Mouse (Mus musculus) heart, adult 2 months (tissue): ENCODE data around the gene Nup210l. TPM values are rescaled to one million over a fixed set of nuclear protein-coding genes. Genes with fewer than 3 reads are reported as not detected.

ENCODE experiments used
- DNase-seq, 2 experiments: peaks; one replicate each; pipeline ENCODE4 v3.0.0; 2021
- H3K27ac ChIP-seq: fragments of 200-600 bp; 2 replicates; pipeline ENCODE4 v1.8.1; 2022
- H3K27me3 ChIP-seq: fragments of 200-500 bp; 2 replicates; pipeline ENCODE4 v1.6.1; 2012; ENCODE audit warnings: mild to moderate bottlenecking, low read length, inconsistent platforms, mixed read lengths; ENCODE audit not compliant: control insufficient read depth, insufficient read depth
- H3K36me3 ChIP-seq: fragments of 200-500 bp; 2 replicates; pipeline ENCODE4 v1.6.1; 2012; ENCODE audit warnings: low read length, inconsistent platforms; ENCODE audit not compliant: control insufficient read depth, insufficient read depth
- H3K4me1 ChIP-seq: fragments of 200-500 bp; 2 replicates; pipeline ENCODE4 v1.6.1; 2011; ENCODE audit warnings: low read length; ENCODE audit not compliant: control insufficient read depth, insufficient read depth
- H3K4me3 ChIP-seq: fragments of 200-600 bp; 2 replicates; pipeline ENCODE4 v1.8.1; 2022
- H3K79me2 ChIP-seq: fragments of 200-500 bp; replicated peaks from 2 replicates; pipeline ENCODE4 v1.6.1; 2012; ENCODE audit warnings: mild to moderate bottlenecking, inconsistent platforms, low read length, moderate library complexity, mixed read lengths; ENCODE audit not compliant: control insufficient read depth, insufficient read depth
- H3K9ac ChIP-seq: fragments of 200-500 bp; 2 replicates; pipeline ENCODE4 v1.6.1; 2012; ENCODE audit warnings: low read depth, mild to moderate bottlenecking, control low read depth, inconsistent platforms, low read length, mixed read lengths
- CTCF ChIP-seq: fragments of 200-600 bp; IDR thresholded peaks from 2 replicates; pipeline ENCODE4 v1.8.1; 2022; ENCODE audit warnings: antibody characterized with exemption, mild to moderate bottlenecking, moderate library complexity
- EP300 ChIP-seq: fragments of 200-500 bp; IDR thresholded peaks from 2 replicates; pipeline ENCODE4 v1.6.1; 2011; ENCODE audit warnings: low read depth, low read length, control low read depth; ENCODE audit not compliant: insufficient read depth
- POLR2A ChIP-seq: fragments of 200-500 bp; IDR thresholded peaks from 2 replicates; pipeline ENCODE4 v1.6.1; 2011; ENCODE audit warnings: mild to moderate bottlenecking, low read depth, low read length, control low read depth; ENCODE audit not compliant: insufficient read depth
- WGBS: fragments of 180-500 bp; shearing (Covaris S2); methylation state at CpG from one replicate; pipeline ENCODE4 v1.1.7; 2018; 5-methylcytosine and 5-hydroxymethylcytosine counted together
- intact Hi-C: fragments of 180-260 bp; cut with DNase I; formaldehyde crosslinking; loops from one replicate; pipeline ENCODE4 v1.15.1; 2025
- polyA plus RNA-seq: library from polyadenylated mRNA; depleted of rRNA; stranded (reverse); fragments of >200 nt; gene quantifications from 2 replicates; pipeline ENCODE4 v1.2.3, GENCODE M21; 2012
- total RNA-seq, 2 experiments: library from RNA; stranded (reverse); gene quantifications; 2 replicates each; pipeline ENCODE4 v1.2.3; 2021

The Nup210l gene
- total and polyA plus RNA-seq, 3 experiments, result 0.11 to 0.14 (median 0.13) TPM

- peaks cover 8% of the 10 kb centered on the region for H3K4me1 ChIP-seq
- peaks cover 25% of the 10 kb centered on the region for H3K36me3 ChIP-seq
- no peaks in the 10 kb centered on the region for H3K27me3 ChIP-seq
- no peak for DNase-seq
- WGBS, result 39% methylated on average over 13 of the region's 13 CpGs
- H3K4me3 ChIP-seq, result peak overlapping the region; percentile 98
- H3K9ac ChIP-seq, result peak overlapping the region; percentile 34; the same call in 1 of the 2 replicates
- H3K27ac ChIP-seq, result no peak overlapping the region
- H3K79me2 ChIP-seq, result peaks cover 2% of the 10 kb centered on the region; the same call in 1 of the 2 replicates
- intact Hi-C loops, result loop anchor here (5.0 kb wide), 1 partner anchor 56 kb away; the partner anchor contains the start of gene Dennd4b
- TF ChIP-seq POLR2A, result no peak
- no peak for TF ChIP-seq CTCF
- no peak for TF ChIP-seq EP300
These were observed 107.8 kb downstream of the Nup210l start for GRCm38 (mm10) chr3:90211475-90212398.

- DNase-seq, result no peak
- Histone ChIP-seq H3K36me3 (peaks cover 25% of the 10 kb centered on the region), H3K27me3 (no peaks in the 10 kb centered on the region), H3K79me2 (peaks cover 2% of the 10 kb centered on the region; the same call in 1 of the 2 replicates), H3K9ac (peak overlapping the region; percentile 22), H3K4me1 (peaks cover 8% of the 10 kb centered on the region), H3K27ac (peak overlapping the region; percentile 96), H3K4me3 (peak overlapping the region; percentile 98)
- no peak for TF ChIP-seq EP300
- TF ChIP-seq POLR2A, result no peak
- TF ChIP-seq CTCF, result no peak
- 7% methylated on average over 5 of the region's 5 CpGs for WGBS
- intact Hi-C loops, result loop anchor here (5.0 kb wide), 1 partner anchor 55 kb away; the partner anchor contains the start of gene Dennd4b
These were observed 108.8 kb downstream of the Nup210l start for GRCm38 (mm10) chr3:90212723-90213122.

- H3K36me3 ChIP-seq, result peaks cover 25% of the 10 kb centered on the region
- H3K4me3 ChIP-seq, result peak within 1 kb of the TSS; percentile 98
- peak within 1 kb of the TSS; percentile 80 for H3K9ac ChIP-seq
- H3K4me1 ChIP-seq, result peaks cover 8% of the 10 kb centered on the region
- H3K27ac ChIP-seq, result peak within 1 kb of the TSS; percentile 96
- under 1% methylated on average over 42 of the region's 42 CpGs for WGBS
- H3K27me3 ChIP-seq, result no peaks in the 10 kb centered on the region
- TF ChIP-seq POLR2A (peak; percentile 100), CTCF (no peak), EP300 (peak; percentile 91)
- intact Hi-C loops, result loop anchor here (5.0 kb wide), 1 partner anchor 54 kb away; the partner anchor contains the start of gene Dennd4b
- peak; percentile 87 to 92 for DNase-seq
- H3K79me2 ChIP-seq, result peaks cover 2% of the 10 kb centered on the region; the same call in 1 of the 2 replicates
These were observed 109.5 kb downstream of the Nup210l start, which contains the start of the genes Rps27 and Rab13 for GRCm38 (mm10) chr3:90213377-90213866. Gene Rps27 (minus strand): TSS chr3:90213651. Gene Rab13 (plus strand): TSS chr3:90213695.

GRCm38 (mm10) chr3:90213956-90214684 lies 110.2 kb downstream of the Nup210l start:
- H3K9ac ChIP-seq, result 0 out of 2 replicates have a peak overlapping the region, but pooled peaks have one; percentile 11
- DNase-seq, result peak in 1 of 2 experiments; percentile 31
- peaks cover 8% of the 10 kb centered on the region for H3K4me1 ChIP-seq
- H3K79me2 ChIP-seq, result peaks cover 2% of the 10 kb centered on the region; the same call in 1 of the 2 replicates
- TF ChIP-seq CTCF (no peak), EP300 (no peak), POLR2A (no peak)
- H3K27ac ChIP-seq, result peak overlapping the region; percentile 96
- peaks cover 25% of the 10 kb centered on the region for H3K36me3 ChIP-seq
- no peaks in the 10 kb centered on the region for H3K27me3 ChIP-seq
- H3K4me3 ChIP-seq, result peak overlapping the region; percentile 98
- 14% methylated on average over 12 of the region's 12 CpGs for WGBS
- intact Hi-C loops, result loop anchor here (5.0 kb wide), 1 partner anchor 53 kb away; the partner anchor contains the start of gene Dennd4b

GRCm38 (mm10) chr3:90215825-90216380 lies 112.0 kb downstream of the Nup210l start:
- no peak for DNase-seq
- Histone ChIP-seq H3K79me2 (peaks cover 2% of the 10 kb centered on the region; the same call in 1 of the 2 replicates), H3K4me1 (peaks cover 10% of the 10 kb centered on the region), H3K36me3 (peaks cover 19% of the 10 kb centered on the region), H3K9ac (no peak overlapping the region), H3K27ac (no peak overlapping the region), H3K4me3 (no peak overlapping the region), H3K27me3 (no peaks in the 10 kb centered on the region)
- peak; percentile 55 for TF ChIP-seq CTCF
- TF ChIP-seq EP300, result no peak
- WGBS, result 60% methylated on average over 1 of the region's 1 CpGs
- intact Hi-C loops, result loop anchor here (1.0 kb wide), 1 partner anchor 158 kb away; no protein-coding TSS in a partner anchor
